Mouse (Mus musculus): Measurements from ENCODE around the gene Cep68. TPM values are rescaled to one million over a fixed set of nuclear protein-coding genes. Genes with fewer than 3 reads are reported as not detected.

The Cep68 gene
- total RNA-seq (2023), result 26.2 TPM

GRCm38 (mm10) chr11:20249296-20250110 is at the start of gene Cep68:
TSS of gene Cep68 (minus strand) at chr11:20249429.

GRCm38 (mm10) chr11:20200713-20201575 is 48.3 kb downstream of the Cep68 start, which contains the start of gene Rab1a:
TSS of gene Rab1a (plus strand) at chr11:20201432.

Other genes starting within 250 kb of the Cep68 start
- 244 TPM for gene Actr2, start 136.5 kb downstream of the Cep68 start, total RNA-seq (2023)
- 101 TPM for gene Rab1a, start 48.0 kb downstream of the Cep68 start, total RNA-seq (2023)
- 0.88 TPM for gene Slc1a4, start 83.3 kb upstream of the Cep68 start, total RNA-seq (2023)